Mouse (Mus musculus): Measurements from ENCODE around the gene Ankrd11.

DNA sequence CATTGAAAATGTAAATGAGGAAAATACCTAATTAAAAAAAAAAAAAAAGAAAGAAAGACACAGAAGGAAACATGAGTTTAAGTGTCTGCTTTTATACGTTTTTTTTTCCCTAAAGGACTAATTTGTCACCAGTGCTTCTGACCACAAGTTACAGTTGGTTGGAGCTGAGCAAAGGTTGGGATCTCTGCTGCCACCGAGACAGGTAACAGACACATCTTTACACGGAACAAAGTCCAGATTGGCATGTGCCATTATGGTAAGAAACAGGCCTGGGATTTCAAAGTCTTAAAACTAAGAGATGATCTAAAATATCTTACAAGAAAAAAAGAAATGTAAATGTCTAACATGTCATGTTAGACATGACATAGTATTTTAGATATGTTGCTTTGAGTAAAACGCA, 4.6 kb upstream of the Ankrd11 start:
- no peak for TF ChIP-seq CTCF (IDR thresholded peaks at IDR 0.05; ENCODE audit: insufficient read depth, low read length)
- no peak for TF ChIP-seq POLR2A (IDR thresholded peaks at IDR 0.05; ENCODE audit: borderline replicate concordance, extremely low read depth, low read depth, low read length)
